In genomic region chr6:54326671-54327625, GRCm38 (mm10) we compare ENCODE assay signal across 8 mouse cellular contexts. TPM values are rescaled to one million over a fixed set of nuclear protein-coding genes. Genes with fewer than 3 reads are reported as not detected.
DNase-seq lines count a peak whose midpoint lies in the region; ATAC-seq and TF ChIP-seq lines count a peak whose summit lies in the region.

No protein-coding gene starts in this region.

- no peak for TF ChIP-seq POLR2A in bone marrow, adult 2 months (IDR thresholded peaks at IDR 0.05; ENCODE audit: borderline replicate concordance, control insufficient read depth, low read depth, low read length)
- TF ChIP-seq POLR2A in heart, adult 2 months (IDR thresholded peaks at IDR 0.05; ENCODE audit: insufficient read depth, low read depth, low read length), result no peak

- H3K4me3 ChIP-seq in bone marrow, adult 2 months (replicated peaks; ENCODE audit: control insufficient read depth, low read depth, low read length), result peak overlapping the region; percentile 52
- H3K4me3 ChIP-seq in heart, adult 2 months, result peak overlapping the region; percentile 55

- peak; percentile 51 for ATAC-seq in megakaryocyte progenitor cell, adult 5-6 weeks (replicated peaks; ENCODE audit: poor library complexity)

- no peak for TF ChIP-seq CTCF in bone marrow, adult 2 months (IDR thresholded peaks at IDR 0.05; ENCODE audit: control insufficient read depth, insufficient read depth, low read length)
- no peak for TF ChIP-seq CTCF in heart, adult 2 months (IDR thresholded peaks at IDR 0.05)

- no peaks in the 10 kb centered on the region for H3K27me3 ChIP-seq in heart, adult 2 months (ENCODE audit: control insufficient read depth, insufficient read depth, low read length)

- under 1% methylated on average over 53 of the region's 53 CpGs for WGBS in bone marrow, adult 2 months
- WGBS in heart, adult 2 months, result 2% methylated on average over 53 of the region's 53 CpGs

- H3K9ac ChIP-seq in heart, adult 2 months (ENCODE audit: low read depth, low read length), result peak overlapping the region; percentile 13

- TF ChIP-seq EP300 in heart, adult 2 months (IDR thresholded peaks at IDR 0.05; ENCODE audit: insufficient read depth, low read depth, low read length), result no peak

- no peaks in the 10 kb centered on the region for H3K36me3 ChIP-seq in heart, adult 2 months (ENCODE audit: control insufficient read depth, insufficient read depth, low read length)

- no peak overlapping the region; the same call in 1 of the 2 replicates for H3K27ac ChIP-seq in bone marrow, adult 2 months (ENCODE audit: control insufficient read depth, insufficient read depth, low read depth, low read length, poor library complexity)
- H3K27ac ChIP-seq in heart, adult 2 months, result peak overlapping the region; percentile 40; the same call in 1 of the 2 replicates

- peak; percentile 76 for DNase-seq in embryo, embryonic 11 days
- DNase-seq in heart, adult 2 months, result peak; percentile 57 to 63
- peak; percentile 84 for DNase-seq in kidney, adult 11 months
- peak; percentile 35 for DNase-seq in left cerebral cortex, postnatal 4 days
- DNase-seq in skeletal muscle tissue, adult 2 months (ENCODE audit: low read depth, low spot score), result peak; percentile 36
- no peak for DNase-seq in c-Kit-positive CD71-positive TER-119-positive erythroid progenitor cells, embryonic 14.5 days (ENCODE audit: low spot score)

- no peaks in the 10 kb centered on the region for H3K4me1 ChIP-seq in bone marrow, adult 2 months (ENCODE audit: control insufficient read depth, insufficient read depth, low read length)
- no peaks in the 10 kb centered on the region for H3K4me1 ChIP-seq in heart, adult 2 months (ENCODE audit: control insufficient read depth, insufficient read depth, low read length)

- H3K79me2 ChIP-seq in heart, adult 2 months (replicated peaks; ENCODE audit: control insufficient read depth, insufficient read depth, low read length), result no peaks in the 10 kb centered on the region

- intact Hi-C loops in heart, adult 2 months (cut with DNase I), result loop anchor here (5.0 kb wide), 1 partner anchor 75 kb away; no protein-coding TSS in a partner anchor
- intact Hi-C loops in left cerebral cortex, postnatal 4 days (cut with DNase I), result no loop called here

RNA-seq across cellular contexts. Expression of gene Prr15, which starts 1.3 kb away (rescaled TPM):
- 3.3 TPM in 1 of 2 replicates, not detected in the other for polyA plus RNA-seq in bone marrow, adult 2 months (2011; ENCODE audit: insufficient read depth, insufficient read length, low replicate concordance, missing spikeins)
- total RNA-seq in heart, adult 2 months (2021), result 1 to 10 TPM; 1.7 to 2.6 TPM
- 1.1 and 1.2 TPM in 2 replicates for polyA plus RNA-seq in heart, adult 2 months (2012; rRNA removed)
- total RNA-seq in left cerebral cortex, postnatal 4 days (2021), result 1 to 10 TPM; 2.6 to 2.9 TPM
- total RNA-seq in megakaryocyte progenitor cell, adult 5-6 weeks (2015), result 0.17 TPM in 1 of 2 replicates, not detected in the other
- 0.04 TPM in 1 of 2 replicates, not detected in the other for total RNA-seq in megakaryocyte progenitor cell, adult 5-6 weeks (2017)
